Mouse (Mus musculus) hindbrain, embryonic 14.5 days (tissue): ENCODE results near the gene Cactin. TPM values are rescaled to one million over a fixed set of nuclear protein-coding genes. Genes with fewer than 3 reads are reported as not detected.

Experiments used
- ATAC-seq: fragments of 200-750 bp; cut with Nextera tagmentation; 2 replicates; pipeline ENCODE4 v1.8.0; 2017; ENCODE audit warnings: moderate number of reproducible peaks, mild to moderate bottlenecking, moderate TSS enrichment, moderate library complexity; ENCODE audit not compliant: low FRiP score
- DNase-seq: peaks from one replicate; pipeline ENCODE4 v3.0.0-alpha.2; 2015; ENCODE audit warnings: low spot score
- H3K27ac ChIP-seq: fragments of 300-500 bp; sonication (generic); 2 replicates; pipeline ENCODE4 v1.5.1; 2014; ENCODE audit warnings: mild to moderate bottlenecking, moderate library complexity
- H3K27me3 ChIP-seq: fragments of 300-500 bp; sonication (generic); 2 replicates; pipeline ENCODE4 v1.6.1; 2014; ENCODE audit warnings: mild to moderate bottlenecking, low read length, mixed read lengths; ENCODE audit not compliant: control insufficient read depth, insufficient read depth
- H3K36me3 ChIP-seq: fragments of 300-500 bp; sonication (generic); replicated peaks from 2 replicates; pipeline ENCODE4 v1.6.1; 2014; ENCODE audit not compliant: control insufficient read depth, insufficient read depth
- H3K4me1 ChIP-seq: fragments of 300-500 bp; sonication (generic); replicated peaks from 2 replicates; pipeline ENCODE4 v1.6.1; 2014; ENCODE audit warnings: antibody characterized with exemption, low read length, mixed read lengths; ENCODE audit not compliant: control insufficient read depth, insufficient read depth
- H3K4me2 ChIP-seq: fragments of 300-500 bp; sonication (generic); replicated peaks from 2 replicates; pipeline ENCODE4 v1.6.1; 2014; ENCODE audit warnings: mild to moderate bottlenecking, moderate library complexity
- H3K4me3 ChIP-seq: fragments of 300-500 bp; sonication (generic); replicated peaks from 2 replicates; pipeline ENCODE4 v1.5.1; 2014; ENCODE audit warnings: mild to moderate bottlenecking, low read length
- H3K9ac ChIP-seq: fragments of 300-500 bp; sonication (generic); 2 replicates; pipeline ENCODE4 v1.6.1; 2014
- H3K9me3 ChIP-seq: fragments of 300-500 bp; sonication (generic); 2 replicates; pipeline ENCODE4 v1.6.1; 2016; ENCODE audit warnings: low read length; ENCODE audit not compliant: control insufficient read depth
- WGBS: fragments of 180-500 bp; shearing (Covaris S2); extraction: QIAGEN DNeasy Blood & Tissue Kit; methylation state at CpG from one replicate; pipeline ENCODE4 v1.1.7; 2014; 5-methylcytosine and 5-hydroxymethylcytosine counted together
- polyA plus RNA-seq: library from polyadenylated mRNA; unstranded; fragments of >200 nt; fragmentation: Nextera tagmentation; extraction: Ambion mirVana; gene quantifications from 2 replicates; pipeline ENCODE4 v1.2.1, GENCODE M21; 2014

The Cactin gene
- polyA plus RNA-seq, 1 experiment from 2014 or later, result 18.7 TPM

DNA sequence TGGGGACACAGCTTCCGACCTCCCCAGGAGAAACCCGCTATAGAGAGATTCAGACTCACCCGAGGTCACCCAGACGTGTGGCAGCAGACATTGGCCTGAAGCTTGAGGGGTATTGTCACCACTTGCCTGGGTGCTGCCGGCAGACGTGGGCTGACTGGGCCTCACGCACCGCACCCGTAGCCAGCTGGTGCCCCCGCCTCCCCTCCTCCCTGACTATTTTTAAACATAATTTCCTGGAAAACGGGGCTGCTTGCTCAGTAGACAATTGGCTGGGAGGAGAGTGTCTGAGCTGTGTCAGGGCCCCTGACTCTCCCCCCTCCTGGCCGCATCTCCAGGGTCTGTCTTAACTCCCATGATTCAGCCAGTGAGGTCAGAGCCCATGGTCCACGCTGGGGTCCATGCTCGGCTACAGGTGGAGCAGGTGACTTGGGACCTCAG is 18.1 kb upstream of the Cactin start:
- Histone ChIP-seq H3K4me1 (no peaks in the 10 kb centered on the region; the same call in 1 of the 2 replicates), H3K4me2 (no peak overlapping the region), H3K9me3 (no peaks in the 10 kb centered on the region), H3K27ac (no peak overlapping the region), H3K9ac (no peak overlapping the region), H3K27me3 (no peaks in the 10 kb centered on the region), H3K36me3 (peaks cover 23% of the 10 kb centered on the region), H3K4me3 (no peak overlapping the region)
- 62% methylated on average over 14 of the region's 14 CpGs for WGBS
- no peak for DNase-seq
- no peak for ATAC-seq

- 79% methylated on average over 10 of the region's 10 CpGs for whole genome bisulfite sequencing
- H3K4me3 ChIP-seq, result no peak overlapping the region
- no peaks in the 10 kb centered on the region for H3K9me3 ChIP-seq
- H3K27ac ChIP-seq, result no peak overlapping the region
- no peak overlapping the region; the same call in 1 of the 2 replicates for H3K9ac ChIP-seq
- no peaks in the 10 kb centered on the region for H3K27me3 ChIP-seq
- no peaks in the 10 kb centered on the region; the same call in 1 of the 2 replicates for H3K4me1 ChIP-seq
- ATAC-seq, result no peak
- peaks cover 28% of the 10 kb centered on the region for H3K36me3 ChIP-seq
- no peak overlapping the region for H3K4me2 ChIP-seq
- no peak for DNase-seq
Observed at GRCm38 (mm10) chr10:81303258-81303657, 17.6 kb upstream of the Cactin start.

- ATAC-seq (no peak), DNase-seq (no peak)
- no peak overlapping the region for H3K27ac ChIP-seq
- H3K4me1 ChIP-seq, result no peaks in the 10 kb centered on the region; the same call in 1 of the 2 replicates
- no peak overlapping the region for H3K9ac ChIP-seq
- peaks cover 33% of the 10 kb centered on the region for H3K36me3 ChIP-seq
- 79% methylated on average over 7 of the region's 7 CpGs for WGBS
- H3K4me3 ChIP-seq, result no peak overlapping the region
- H3K9me3 ChIP-seq, result no peaks in the 10 kb centered on the region
- no peak overlapping the region for H3K4me2 ChIP-seq
- no peaks in the 10 kb centered on the region for H3K27me3 ChIP-seq
Observed at GRCm38 (mm10) chr10:81303761-81304160, 17.1 kb upstream of the Cactin start.

DNA sequence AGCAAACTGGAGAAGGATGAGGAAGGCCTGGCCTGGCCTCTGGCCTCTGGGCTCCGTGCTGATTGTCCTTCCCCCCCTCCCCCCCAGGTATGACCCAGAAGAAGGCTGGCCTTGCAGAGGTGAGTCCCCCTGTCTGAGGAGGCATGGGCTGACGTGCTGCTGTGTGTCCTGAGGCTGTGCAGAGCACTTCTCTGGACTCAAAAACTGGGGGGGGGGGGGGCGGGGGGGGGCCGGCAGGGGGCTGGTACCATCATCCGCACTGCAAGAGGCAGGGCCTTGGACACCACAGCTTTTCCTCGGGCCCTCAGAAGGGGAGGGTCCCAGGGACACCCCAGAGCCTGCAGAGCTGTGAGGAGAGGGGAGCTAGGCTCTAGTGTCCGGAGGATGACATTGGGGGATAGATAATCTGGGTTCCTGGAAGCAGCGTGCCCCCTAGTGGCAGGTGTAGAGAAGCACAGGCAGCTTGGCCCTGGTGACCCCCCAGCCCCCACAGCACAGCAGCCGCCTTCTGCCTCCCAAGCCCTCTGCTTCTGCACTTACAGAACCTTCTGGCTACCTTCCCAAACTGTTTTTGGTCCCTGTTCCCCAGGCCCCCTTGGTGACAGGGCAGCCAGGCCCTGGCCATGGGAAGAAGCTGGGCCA is 16.2 kb upstream of the Cactin start:
- no peaks in the 10 kb centered on the region for H3K27me3 ChIP-seq
- DNase-seq (no peak), ATAC-seq (no peak)
- H3K36me3 ChIP-seq, result peaks cover 42% of the 10 kb centered on the region
- no peak overlapping the region for H3K4me2 ChIP-seq
- WGBS, result 28% methylated on average over 6 of the region's 9 CpGs
- H3K4me3 ChIP-seq, result no peak overlapping the region
- H3K9me3 ChIP-seq, result no peaks in the 10 kb centered on the region
- H3K27ac ChIP-seq, result no peak overlapping the region
- no peak overlapping the region for H3K9ac ChIP-seq
- H3K4me1 ChIP-seq, result no peaks in the 10 kb centered on the region; the same call in 1 of the 2 replicates

GRCm38 (mm10) chr10:81305663-81306062 is 15.2 kb upstream of the Cactin start:
- H3K4me3 ChIP-seq, result no peak overlapping the region
- H3K9ac ChIP-seq, result no peak overlapping the region
- DNase-seq (no peak), ATAC-seq (no peak)
- no peaks in the 10 kb centered on the region for H3K27me3 ChIP-seq
- no peaks in the 10 kb centered on the region for H3K9me3 ChIP-seq
- 93% methylated on average over 14 of the region's 14 CpGs for WGBS
- peaks cover 52% of the 10 kb centered on the region for H3K36me3 ChIP-seq
- no peak overlapping the region for H3K27ac ChIP-seq
- H3K4me1 ChIP-seq, result no peaks in the 10 kb centered on the region; the same call in 1 of the 2 replicates
- no peak overlapping the region for H3K4me2 ChIP-seq

- H3K27me3 ChIP-seq, result no peaks in the 10 kb centered on the region
- no peaks in the 10 kb centered on the region for H3K9me3 ChIP-seq
- no peak overlapping the region for H3K4me3 ChIP-seq
- ATAC-seq (no peak), DNase-seq (no peak)
- WGBS, result 94% methylated on average over 12 of the region's 12 CpGs
- peaks cover 58% of the 10 kb centered on the region for H3K36me3 ChIP-seq
- H3K27ac ChIP-seq, result no peak overlapping the region
- no peak overlapping the region for H3K9ac ChIP-seq
- no peak overlapping the region for H3K4me2 ChIP-seq
- no peaks in the 10 kb centered on the region; the same call in 1 of the 2 replicates for H3K4me1 ChIP-seq
Observed at GRCm38 (mm10) chr10:81306173-81306668, 14.7 kb upstream of the Cactin start.

DNA sequence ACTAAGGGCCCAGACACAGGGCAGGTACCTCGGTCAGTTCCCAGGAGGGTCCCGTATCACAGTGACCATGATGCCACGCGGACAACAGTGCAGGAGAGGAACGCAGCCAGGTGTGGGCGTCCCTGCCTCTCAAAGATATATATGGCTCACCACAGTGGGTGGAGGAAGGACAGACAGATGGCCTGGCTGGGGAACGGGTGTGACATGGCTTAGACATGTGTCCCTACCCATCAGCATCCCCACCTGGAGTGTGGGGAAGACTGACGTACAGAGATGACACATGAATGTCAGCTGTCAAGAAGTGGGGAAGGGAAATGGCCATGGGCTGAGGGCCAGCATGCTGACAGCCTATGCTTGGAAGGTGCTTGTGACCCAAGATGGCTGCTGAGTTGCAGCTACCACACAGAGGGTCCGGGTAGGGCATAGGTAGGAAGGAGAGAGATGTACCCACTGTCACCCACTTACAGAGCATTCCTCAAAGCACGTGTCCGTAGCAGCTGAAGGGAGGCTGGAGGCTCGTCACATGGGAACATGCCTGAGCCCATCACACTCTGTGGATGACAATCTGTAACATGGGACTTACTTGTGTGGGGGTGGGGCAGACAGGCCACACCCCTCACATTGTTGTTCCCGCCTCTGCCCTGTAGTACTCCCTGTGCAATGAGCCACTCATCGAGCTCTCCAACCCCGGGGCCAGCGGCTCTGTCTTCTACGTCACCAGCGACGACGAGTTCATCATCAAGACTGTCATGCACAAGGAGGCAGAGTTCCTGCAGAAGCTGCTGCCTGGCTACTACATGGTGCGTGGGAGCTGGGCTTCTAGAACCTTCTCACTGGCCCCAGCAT is 13.8 kb upstream of the Cactin start:
- H3K36me3 ChIP-seq, result peaks cover 66% of the 10 kb centered on the region

GRCm38 (mm10) chr10:81309571-81309970 is 11.3 kb upstream of the Cactin start:
- Histone ChIP-seq H3K9ac (no peak overlapping the region), H3K27me3 (no peaks in the 10 kb centered on the region), H3K27ac (no peak overlapping the region), H3K9me3 (no peaks in the 10 kb centered on the region), H3K36me3 (peaks cover 90% of the 10 kb centered on the region), H3K4me1 (no peaks in the 10 kb centered on the region), H3K4me3 (no peak overlapping the region), H3K4me2 (no peak overlapping the region)
- ATAC-seq, result no peak
- no peak for DNase-seq
- WGBS, result 87% methylated on average over 5 of the region's 5 CpGs

More for the DNA sequence above, 13.8 kb upstream of the Cactin start:
- Histone ChIP-seq H3K4me1 (no peaks in the 10 kb centered on the region; the same call in 1 of the 2 replicates), H3K9me3 (no peaks in the 10 kb centered on the region), H3K4me3 (no peak overlapping the region), H3K27me3 (no peaks in the 10 kb centered on the region), H3K9ac (no peak overlapping the region), H3K27ac (no peak overlapping the region), H3K4me2 (no peak overlapping the region)
- ATAC-seq (no peak), DNase-seq (no peak)
- WGBS, result 95% methylated on average over 21 of the region's 21 CpGs

- no peaks in the 10 kb centered on the region; the same call in 1 of the 2 replicates for H3K4me1 ChIP-seq
- 94% methylated on average over 13 of the region's 13 CpGs for WGBS
- H3K36me3 ChIP-seq, result peaks cover 95% of the 10 kb centered on the region
- H3K9me3 ChIP-seq, result no peaks in the 10 kb centered on the region
- H3K27ac ChIP-seq, result no peak overlapping the region
- ATAC-seq (no peak), DNase-seq (no peak)
- H3K4me3 ChIP-seq, result no peak overlapping the region
- no peaks in the 10 kb centered on the region for H3K27me3 ChIP-seq
- H3K9ac ChIP-seq, result no peak overlapping the region
- H3K4me2 ChIP-seq, result no peak overlapping the region
Observed at GRCm38 (mm10) chr10:81313581-81313980, 7.3 kb upstream of the Cactin start.
